Mouse (Mus musculus): ENCODE results near the gene Lce1k. TPM values are rescaled to one million over a fixed set of nuclear protein-coding genes. Genes with fewer than 3 reads are reported as not detected.
"Not testable (repeated sequence)": the region's sequence is repeated elsewhere in the genome, so short reads cannot be mapped to it uniquely, and the experiment has no call there.

The Lce1k gene
- not detected in 2 replicates for polyA plus RNA-seq (2015; fragmentation: Nextera tagmentation; extraction: Ambion mirVana)

GRCm38 (mm10) chr3:92807791-92808190 is at the start of gene Lce1k:
TSS of gene Lce1k (minus strand) at chr3:92807891.
- Histone ChIP-seq H3K4me2 (no peak within 1 kb of the TSS), H3K4me3 (no peak within 1 kb of the TSS), H3K9me3 (replicated peaks) (no peaks in the 10 kb centered on the region), H3K27me3 (no peaks in the 10 kb centered on the region), H3K36me3 (ENCODE audit: poor library complexity, severe bottlenecking) (no peaks in the 10 kb centered on the region), H3K9ac (no peak within 1 kb of the TSS), H3K4me1 (no peaks in the 10 kb centered on the region), H3K27ac (no peak within 1 kb of the TSS)
- no peak for ATAC-seq

GRCm38 (mm10) chr3:92851186-92851585 is 43.5 kb upstream of the Lce1k start, which contains the start of gene Lce1l:
TSS of gene Lce1l (minus strand) at chr3:92851286.
- no peak within 1 kb of the TSS for H3K4me3 ChIP-seq
- no peaks in the 10 kb centered on the region for H3K9me3 ChIP-seq (replicated peaks)
- no peaks in the 10 kb centered on the region for H3K36me3 ChIP-seq (ENCODE audit: poor library complexity, severe bottlenecking)
- H3K27me3 ChIP-seq = no peaks in the 10 kb centered on the region
- H3K27ac ChIP-seq = no peak within 1 kb of the TSS
- no peak within 1 kb of the TSS for H3K4me2 ChIP-seq
- 89% methylated on average over 3 of the region's 3 CpGs for WGBS
- no peak within 1 kb of the TSS for H3K9ac ChIP-seq
- no peak for ATAC-seq
- no peaks in the 10 kb centered on the region for H3K4me1 ChIP-seq

GRCm38 (mm10) chr3:92827108-92827507 is 19.4 kb upstream of the Lce1k start, which contains the start of gene Kprp:
TSS of gene Kprp (minus strand) at chr3:92827247.
- no peak within 1 kb of the TSS for H3K9ac ChIP-seq
- no peaks in the 10 kb centered on the region for H3K36me3 ChIP-seq (ENCODE audit: poor library complexity, severe bottlenecking)
- H3K4me2 ChIP-seq = no peak within 1 kb of the TSS
- no peaks in the 10 kb centered on the region for H3K4me1 ChIP-seq
- H3K27me3 ChIP-seq = no peaks in the 10 kb centered on the region
- H3K27ac ChIP-seq = no peak within 1 kb of the TSS
- H3K4me3 ChIP-seq = no peak within 1 kb of the TSS
- no peak for ATAC-seq
- WGBS = 50% methylated on average over 1 of the region's 1 CpGs
- H3K9me3 ChIP-seq (replicated peaks) = no peaks in the 10 kb centered on the region

DNA sequence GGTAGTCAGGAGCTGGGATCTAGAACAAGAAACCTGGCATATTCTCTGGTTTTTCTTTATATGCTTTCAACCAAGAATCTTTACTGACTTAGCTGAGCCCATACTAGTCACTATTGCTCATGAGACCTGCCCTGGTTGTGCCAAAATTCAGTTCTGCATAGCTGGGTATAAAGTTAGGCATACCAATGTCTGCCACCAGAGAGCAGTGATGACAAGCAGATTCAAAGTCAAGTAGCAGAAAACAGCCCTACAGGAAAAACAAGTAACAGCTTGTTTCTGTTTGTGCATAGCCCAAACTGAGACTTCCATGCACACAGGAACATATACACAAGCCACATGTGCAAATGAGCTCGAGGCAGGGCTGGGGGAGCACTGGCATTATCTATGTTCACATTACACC is 18.1 kb upstream of the Lce1k start:
- ATAC-seq = no peak
- 35% methylated on average over 1 of the region's 1 CpGs for WGBS
- Histone ChIP-seq H3K9me3 (replicated peaks) (no peaks in the 10 kb centered on the region), H3K27me3 (no peaks in the 10 kb centered on the region), H3K36me3 (ENCODE audit: poor library complexity, severe bottlenecking) (no peaks in the 10 kb centered on the region), H3K9ac (no peak overlapping the region), H3K4me3 (no peak overlapping the region), H3K4me1 (no peaks in the 10 kb centered on the region), H3K27ac (no peak overlapping the region), H3K4me2 (no peak overlapping the region)

DNA sequence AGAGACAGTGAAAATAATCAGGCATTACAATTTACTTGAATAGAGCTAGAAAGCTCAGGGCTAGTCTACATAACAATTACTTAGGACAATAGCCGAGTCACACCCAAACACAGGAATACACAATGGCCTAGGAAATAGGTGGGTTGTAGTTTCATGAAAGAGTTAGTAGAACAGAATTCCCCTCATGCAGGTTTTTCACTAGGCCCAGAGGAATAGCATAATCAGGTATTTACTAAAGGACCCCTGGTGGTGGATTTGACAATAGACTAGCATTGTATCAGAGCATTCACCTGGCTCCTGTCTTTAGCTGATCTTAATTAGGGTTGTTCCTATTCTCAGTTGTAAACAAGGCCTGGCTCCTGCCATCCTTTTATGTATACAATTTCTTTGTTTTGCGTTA is 8.3 kb upstream of the Lce1k start:
- WGBS = 94% methylated on average over 2 of the region's 2 CpGs
- not testable (repeated sequence) for H3K4me2 ChIP-seq; H3K27me3 ChIP-seq; H3K9ac ChIP-seq; H3K36me3 ChIP-seq (ENCODE audit: poor library complexity, severe bottlenecking); H3K9me3 ChIP-seq (replicated peaks); H3K4me1 ChIP-seq; H3K27ac ChIP-seq; ATAC-seq; H3K4me3 ChIP-seq

- 95% methylated on average over 3 of the region's 3 CpGs for WGBS
- no peak overlapping the region for H3K27ac ChIP-seq
Observed at GRCm38 (mm10) chr3:92815581-92815980, 7.9 kb upstream of the Lce1k start.

DNA sequence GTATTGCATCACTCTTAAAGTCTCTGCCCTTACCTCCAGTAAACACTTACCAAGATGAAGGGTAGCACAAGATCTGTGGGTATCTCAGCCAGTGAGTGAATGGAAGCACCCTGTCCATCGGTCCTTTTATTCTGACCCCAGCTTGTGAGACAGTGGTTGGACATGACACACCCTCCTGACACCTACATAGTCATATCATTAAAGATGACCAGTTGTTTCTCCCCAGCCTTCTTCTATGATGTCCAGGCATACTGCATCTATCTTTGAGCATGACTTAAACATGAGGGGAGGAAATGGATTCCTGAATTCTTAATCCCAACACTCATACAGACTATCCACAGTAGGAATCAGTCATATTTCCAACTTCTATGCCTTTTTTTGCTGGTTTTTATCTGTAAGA is 17.3 kb downstream of the Lce1k start, which contains the start of gene Lce1j:
TSS of gene Lce1j (minus strand) at position 101 of the 400 bp plus-strand sequence.
- H3K4me1 ChIP-seq = no peaks in the 10 kb centered on the region
- no peak within 1 kb of the TSS for H3K4me3 ChIP-seq
- no peaks in the 10 kb centered on the region for H3K36me3 ChIP-seq (ENCODE audit: poor library complexity, severe bottlenecking)
- H3K9ac ChIP-seq = no peak within 1 kb of the TSS
- no peak for ATAC-seq
- 93% methylated on average over 1 of the region's 1 CpGs for WGBS
- no peak within 1 kb of the TSS for H3K4me2 ChIP-seq
- no peak within 1 kb of the TSS for H3K27ac ChIP-seq
- no peaks in the 10 kb centered on the region for H3K9me3 ChIP-seq (replicated peaks)
- H3K27me3 ChIP-seq = no peaks in the 10 kb centered on the region

More at GRCm38 (mm10) chr3:92815581-92815980, 7.9 kb upstream of the Lce1k start:
- Histone ChIP-seq H3K36me3 (ENCODE audit: poor library complexity, severe bottlenecking) (no peaks in the 10 kb centered on the region), H3K27me3 (no peaks in the 10 kb centered on the region), H3K4me1 (no peaks in the 10 kb centered on the region), H3K9ac (no peak overlapping the region), H3K9me3 (replicated peaks) (no peaks in the 10 kb centered on the region), H3K4me3 (no peak overlapping the region), H3K4me2 (no peak overlapping the region)
- ATAC-seq = no peak

GRCm38 (mm10) chr3:92778799-92779198 is 28.9 kb downstream of the Lce1k start, which contains the start of gene Lce1i:
TSS of gene Lce1i (minus strand) at chr3:92778899.
- Histone ChIP-seq H3K9ac (no peak within 1 kb of the TSS), H3K4me3 (no peak within 1 kb of the TSS), H3K36me3 (ENCODE audit: poor library complexity, severe bottlenecking) (no peaks in the 10 kb centered on the region), H3K4me2 (no peak within 1 kb of the TSS), H3K27ac (no peak within 1 kb of the TSS), H3K4me1 (no peaks in the 10 kb centered on the region), H3K9me3 (replicated peaks) (no peaks in the 10 kb centered on the region), H3K27me3 (no peaks in the 10 kb centered on the region)
- 89% methylated on average over 1 of the region's 1 CpGs for WGBS
- no peak for ATAC-seq

DNA sequence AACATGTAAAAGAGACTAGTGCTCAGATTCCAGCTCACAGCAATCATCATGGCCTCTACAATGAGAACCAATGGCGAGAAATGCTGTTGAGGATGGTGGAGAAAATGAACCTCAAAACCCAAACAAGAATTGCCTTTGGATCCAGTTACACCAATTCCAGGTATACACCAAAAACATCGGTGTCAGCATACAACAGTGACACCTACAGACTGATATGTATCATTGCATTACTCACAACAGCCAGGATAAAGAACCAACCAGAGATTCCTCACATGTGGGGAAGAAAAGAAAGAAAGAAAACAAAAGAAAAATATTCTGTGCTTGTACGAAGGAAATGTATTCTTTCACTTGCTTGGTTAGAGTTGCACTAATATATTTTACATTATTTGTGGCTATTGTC is 36.1 kb downstream of the Lce1k start:
- H3K4me3 ChIP-seq = no peak overlapping the region
- no peak overlapping the region for H3K27ac ChIP-seq
- ATAC-seq = no peak
- H3K4me2 ChIP-seq = no peak overlapping the region
- H3K4me1 ChIP-seq = no peaks in the 10 kb centered on the region
- no peaks in the 10 kb centered on the region for H3K9me3 ChIP-seq (replicated peaks)
- no peaks in the 10 kb centered on the region for H3K36me3 ChIP-seq (ENCODE audit: poor library complexity, severe bottlenecking)
- WGBS = 18% methylated on average over 3 of the region's 3 CpGs
- H3K27me3 ChIP-seq = no peaks in the 10 kb centered on the region
- no peak overlapping the region for H3K9ac ChIP-seq

- WGBS = 96% methylated on average over 1 of the region's 1 CpGs
- Histone ChIP-seq H3K9ac (no peak within 1 kb of the TSS), H3K4me2 (no peak within 1 kb of the TSS), H3K36me3 (ENCODE audit: poor library complexity, severe bottlenecking) (no peaks in the 10 kb centered on the region), H3K4me3 (no peak within 1 kb of the TSS), H3K4me1 (no peaks in the 10 kb centered on the region), H3K27me3 (no peaks in the 10 kb centered on the region), H3K9me3 (replicated peaks) (no peaks in the 10 kb centered on the region), H3K27ac (no peak within 1 kb of the TSS)
- ATAC-seq = no peak
Observed at GRCm38 (mm10) chr3:92764965-92765364, 42.7 kb downstream of the Lce1k start, which contains the start of gene Lce1h. TSS of gene Lce1h (minus strand) at chr3:92765065.

Other genes with a start within 250 kb of the Lce1k start
- gene Ivl, start 234.2 kb downstream of the Lce1k start, polyA plus RNA-seq (2015; fragmentation: Nextera tagmentation; extraction: Ambion mirVana) = not detected in 2 replicates
- not detected in 2 replicates for gene Smcp, start 218.9 kb downstream of the Lce1k start, polyA plus RNA-seq (2015; fragmentation: Nextera tagmentation; extraction: Ambion mirVana)
- gene 2210017I01Rik, start 200.4 kb downstream of the Lce1k start, polyA plus RNA-seq (2015; fragmentation: Nextera tagmentation; extraction: Ambion mirVana) = not detected in 2 replicates
- gene Lce6a, start 186.2 kb downstream of the Lce1k start, polyA plus RNA-seq (2015; fragmentation: Nextera tagmentation; extraction: Ambion mirVana) = not detected in 2 replicates
- gene Lce1a1, start 159.6 kb downstream of the Lce1k start, polyA plus RNA-seq (2015; fragmentation: Nextera tagmentation; extraction: Ambion mirVana) = not detected in 2 replicates
- not detected in 2 replicates for gene Lce1b, start 151.0 kb downstream of the Lce1k start, polyA plus RNA-seq (2015; fragmentation: Nextera tagmentation; extraction: Ambion mirVana)
- gene Lce1a2, start 137.6 kb downstream of the Lce1k start, polyA plus RNA-seq (2015; fragmentation: Nextera tagmentation; extraction: Ambion mirVana) = not detected in 2 replicates
- gene Lce1c, start 128.6 kb downstream of the Lce1k start, polyA plus RNA-seq (2015; fragmentation: Nextera tagmentation; extraction: Ambion mirVana) = not detected in 2 replicates
- not detected in 2 replicates for gene Lce1d, start 120.7 kb downstream of the Lce1k start, polyA plus RNA-seq (2015; fragmentation: Nextera tagmentation; extraction: Ambion mirVana)
- not detected in 2 replicates for gene Lce1e, start 98.8 kb downstream of the Lce1k start, polyA plus RNA-seq (2015; fragmentation: Nextera tagmentation; extraction: Ambion mirVana)
- gene Lce1f, start 87.5 kb downstream of the Lce1k start, polyA plus RNA-seq (2015; fragmentation: Nextera tagmentation; extraction: Ambion mirVana) = not detected in 2 replicates
- not detected in 2 replicates for gene Gm38119, start 68.8 kb downstream of the Lce1k start, polyA plus RNA-seq (2015; fragmentation: Nextera tagmentation; extraction: Ambion mirVana)
- not detected in 2 replicates for gene Lce1g, start 55.6 kb downstream of the Lce1k start, polyA plus RNA-seq (2015; fragmentation: Nextera tagmentation; extraction: Ambion mirVana)
- gene Lce1h, start 42.8 kb downstream of the Lce1k start, polyA plus RNA-seq (2015; fragmentation: Nextera tagmentation; extraction: Ambion mirVana) = not detected in 2 replicates
- not detected in 2 replicates for gene Lce1i, start 29.0 kb downstream of the Lce1k start, polyA plus RNA-seq (2015; fragmentation: Nextera tagmentation; extraction: Ambion mirVana)
- not detected in 2 replicates for gene Lce1j, start 17.4 kb downstream of the Lce1k start, polyA plus RNA-seq (2015; fragmentation: Nextera tagmentation; extraction: Ambion mirVana)
- gene Kprp, start 19.4 kb upstream of the Lce1k start, polyA plus RNA-seq (2015; fragmentation: Nextera tagmentation; extraction: Ambion mirVana) = not detected in 2 replicates
- gene Lce1l, start 43.4 kb upstream of the Lce1k start, polyA plus RNA-seq (2015; fragmentation: Nextera tagmentation; extraction: Ambion mirVana) = not detected in 2 replicates
- not detected in 2 replicates for gene 2310050C09Rik, start 62.3 kb upstream of the Lce1k start, polyA plus RNA-seq (2015; fragmentation: Nextera tagmentation; extraction: Ambion mirVana)
- gene Lce3a, start 118.3 kb upstream of the Lce1k start, polyA plus RNA-seq (2015; fragmentation: Nextera tagmentation; extraction: Ambion mirVana) = not detected in 2 replicates
- not detected in 2 replicates for gene Lce3b, start 125.1 kb upstream of the Lce1k start, polyA plus RNA-seq (2015; fragmentation: Nextera tagmentation; extraction: Ambion mirVana)
- not detected in 2 replicates for gene Lce3c, start 136.6 kb upstream of the Lce1k start, polyA plus RNA-seq (2015; fragmentation: Nextera tagmentation; extraction: Ambion mirVana)
- gene Lce3d, start 149.5 kb upstream of the Lce1k start, polyA plus RNA-seq (2015; fragmentation: Nextera tagmentation; extraction: Ambion mirVana) = not detected in 2 replicates
- gene Lce3e, start 159.2 kb upstream of the Lce1k start, polyA plus RNA-seq (2015; fragmentation: Nextera tagmentation; extraction: Ambion mirVana) = not detected in 2 replicates
- gene Lce3f, start 184.3 kb upstream of the Lce1k start, polyA plus RNA-seq (2015; fragmentation: Nextera tagmentation; extraction: Ambion mirVana) = not detected in 2 replicates
- gene Crct1, start 207.8 kb upstream of the Lce1k start, polyA plus RNA-seq (2015; fragmentation: Nextera tagmentation; extraction: Ambion mirVana) = not detected in 2 replicates
- not detected in 2 replicates for gene Lce1m, start 211.2 kb upstream of the Lce1k start, polyA plus RNA-seq (2015; fragmentation: Nextera tagmentation; extraction: Ambion mirVana)